Mouse (Mus musculus) hindbrain, embryonic 13.5 days (tissue): ENCODE data around the gene Actn1. TPM values are rescaled to one million over a fixed set of nuclear protein-coding genes. Genes with fewer than 3 reads are reported as not detected.
A peak's percentile ranks its signal among the peaks of the same experiment; 100 is the strongest.
"Not testable (repeated sequence)": the region's sequence is repeated elsewhere in the genome, so short reads cannot be mapped to it uniquely, and the experiment has no call there.

ENCODE experiments used
- ATAC-seq: fragments of 200-750 bp; cut with Nextera tagmentation; 2 replicates; pipeline ENCODE4 v1.8.0; 2017; ENCODE audit warnings: moderate TSS enrichment; ENCODE audit not compliant: low FRiP score
- H3K27ac ChIP-seq: fragments of 300-500 bp; sonication (generic); 2 replicates; pipeline ENCODE4 v1.5.1; 2015; ENCODE audit warnings: inconsistent platforms, mild to moderate bottlenecking, moderate library complexity
- H3K27me3 ChIP-seq: fragments of 300-500 bp; sonication (generic); 2 replicates; pipeline ENCODE4 v1.6.1; 2015; ENCODE audit warnings: mild to moderate bottlenecking, inconsistent platforms
- H3K36me3 ChIP-seq: fragments of 300-500 bp; sonication (generic); 2 replicates; pipeline ENCODE4 v1.6.1; 2015; ENCODE audit warnings: mild to moderate bottlenecking, inconsistent platforms
- H3K4me1 ChIP-seq: fragments of 300-500 bp; sonication (generic); replicated peaks from 2 replicates; pipeline ENCODE4 v1.6.1; 2015; ENCODE audit warnings: inconsistent platforms
- H3K4me2 ChIP-seq: fragments of 300-500 bp; sonication (generic); 2 replicates; pipeline ENCODE4 v1.6.1; 2015; ENCODE audit warnings: inconsistent platforms, mild to moderate bottlenecking, moderate library complexity
- H3K4me3 ChIP-seq: fragments of 300-500 bp; sonication (generic); 2 replicates; pipeline ENCODE4 v1.5.1; 2015; ENCODE audit warnings: mild to moderate bottlenecking, inconsistent platforms
- H3K9ac ChIP-seq: fragments of 300-500 bp; sonication (generic); 2 replicates; pipeline ENCODE4 v1.6.1; 2015; ENCODE audit warnings: mild to moderate bottlenecking, inconsistent platforms
- H3K9me3 ChIP-seq: fragments of 300-500 bp; sonication (generic); 2 replicates; pipeline ENCODE4 v1.6.1; 2016; ENCODE audit warnings: inconsistent platforms
- WGBS: fragments of 180-500 bp; shearing (Covaris S2); methylation state at CpG from one replicate; pipeline ENCODE4 v1.1.7; 2015; 5-methylcytosine and 5-hydroxymethylcytosine counted together
- polyA plus RNA-seq: library from polyadenylated mRNA; unstranded; fragments of >200 nt; fragmentation: Nextera tagmentation; extraction: Ambion mirVana; gene quantifications from 2 replicates; pipeline ENCODE4 v1.2.1, GENCODE M21; 2015

The Actn1 gene
- polyA plus RNA-seq, 1 experiment from 2014 or later, result 7.0 TPM

- 89% methylated on average over 7 of the region's 8 CpGs for WGBS
- no peaks in the 10 kb centered on the region for H3K36me3 ChIP-seq
- H3K4me3 ChIP-seq, result no peak overlapping the region
- no peak overlapping the region for H3K9ac ChIP-seq
- H3K9me3 ChIP-seq, result no peaks in the 10 kb centered on the region
- peaks cover 8% of the 10 kb centered on the region; the same call in 1 of the 2 replicates for H3K4me1 ChIP-seq
- no peak overlapping the region for H3K27ac ChIP-seq
- no peak overlapping the region for H3K4me2 ChIP-seq
- ATAC-seq, result no peak
- no peaks in the 10 kb centered on the region for H3K27me3 ChIP-seq
These were observed 17.3 kb upstream of the Actn1 start for GRCm38 (mm10) chr12:80277428-80277827.

DNA sequence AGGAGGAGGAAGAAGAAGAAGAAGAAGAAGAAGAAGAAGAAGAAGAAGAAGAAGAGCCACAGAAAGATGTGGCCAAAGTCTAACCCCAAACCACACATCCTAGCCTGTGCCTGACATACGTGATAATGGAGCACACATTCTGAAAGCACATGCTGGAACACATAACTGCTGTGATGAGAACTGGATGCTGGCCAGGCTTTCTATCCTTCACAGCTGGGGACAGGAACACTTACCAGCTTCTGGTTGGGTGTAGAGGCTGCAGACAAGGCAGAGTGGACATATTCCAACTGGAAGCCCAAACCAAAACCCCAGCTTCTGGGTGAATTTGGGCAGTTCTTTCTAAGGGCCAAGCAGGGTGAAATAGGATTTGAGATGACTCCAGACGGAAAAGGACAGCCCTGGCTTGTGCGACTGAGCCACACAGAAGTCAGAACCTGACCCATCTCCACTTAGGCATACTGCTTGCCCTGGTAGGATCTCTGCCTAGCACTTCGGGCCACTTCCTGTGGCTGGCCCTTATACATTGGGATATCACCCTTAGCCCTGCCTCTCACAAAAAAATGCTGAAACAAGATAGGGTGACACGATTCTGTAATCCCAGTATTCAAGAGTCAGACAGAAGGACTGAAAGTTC is 15.1 kb upstream of the Actn1 start:
- no peaks in the 10 kb centered on the region for H3K27me3 ChIP-seq
- WGBS, result 84% methylated on average over 5 of the region's 5 CpGs
- no peaks in the 10 kb centered on the region for H3K9me3 ChIP-seq
- ATAC-seq, result no peak
- no peaks in the 10 kb centered on the region for H3K36me3 ChIP-seq
- H3K4me2 ChIP-seq, result no peak overlapping the region
- no peak overlapping the region for H3K27ac ChIP-seq
- peaks cover 14% of the 10 kb centered on the region; the same call in 1 of the 2 replicates for H3K4me1 ChIP-seq
- H3K9ac ChIP-seq, result no peak overlapping the region
- no peak overlapping the region for H3K4me3 ChIP-seq

DNA sequence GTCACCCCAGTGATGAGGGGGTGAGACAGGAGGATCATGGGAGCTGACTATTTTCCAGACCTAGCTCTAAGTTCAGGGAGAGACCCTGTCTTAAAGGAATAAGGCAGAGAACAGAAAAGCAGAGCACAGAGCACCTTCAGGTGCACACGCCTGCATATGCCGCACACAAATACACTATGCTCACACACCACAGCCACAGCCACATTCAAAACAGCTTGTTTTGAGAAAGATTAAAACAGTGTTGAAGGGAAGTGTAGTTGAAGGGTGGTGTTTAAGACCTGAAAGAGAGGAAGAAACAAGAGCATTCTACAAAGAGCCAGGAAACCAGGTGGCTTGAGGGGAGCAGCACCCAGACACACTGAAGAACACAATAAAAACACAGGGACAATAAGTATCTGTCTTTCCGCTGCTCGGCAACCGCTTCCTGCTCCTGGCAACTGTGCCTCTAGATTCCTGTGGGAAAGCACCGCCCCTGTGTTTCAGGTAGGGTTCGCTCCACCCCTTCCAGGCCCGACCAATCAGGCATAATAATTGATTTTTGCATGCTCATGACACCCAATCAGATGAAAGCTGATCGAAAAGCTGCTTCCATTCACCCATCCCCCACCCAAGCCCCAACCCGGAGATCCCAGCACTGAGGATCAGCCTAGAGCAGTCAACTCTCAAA is 13.0 kb upstream of the Actn1 start:
- peak; percentile 90 for ATAC-seq
- H3K36me3 ChIP-seq, result no peaks in the 10 kb centered on the region
- peak overlapping the region; percentile 35 for H3K4me2 ChIP-seq
- no peak overlapping the region; the same call in 1 of the 2 replicates for H3K4me3 ChIP-seq
- H3K27ac ChIP-seq, result 0 out of 2 replicates have a peak overlapping the region, but pooled peaks have one; percentile 9
- no peak overlapping the region for H3K9ac ChIP-seq
- H3K9me3 ChIP-seq, result no peaks in the 10 kb centered on the region
- 19% methylated on average over 10 of the region's 10 CpGs for WGBS
- H3K4me1 ChIP-seq, result peaks cover 14% of the 10 kb centered on the region; the same call in 1 of the 2 replicates
- no peaks in the 10 kb centered on the region for H3K27me3 ChIP-seq

DNA sequence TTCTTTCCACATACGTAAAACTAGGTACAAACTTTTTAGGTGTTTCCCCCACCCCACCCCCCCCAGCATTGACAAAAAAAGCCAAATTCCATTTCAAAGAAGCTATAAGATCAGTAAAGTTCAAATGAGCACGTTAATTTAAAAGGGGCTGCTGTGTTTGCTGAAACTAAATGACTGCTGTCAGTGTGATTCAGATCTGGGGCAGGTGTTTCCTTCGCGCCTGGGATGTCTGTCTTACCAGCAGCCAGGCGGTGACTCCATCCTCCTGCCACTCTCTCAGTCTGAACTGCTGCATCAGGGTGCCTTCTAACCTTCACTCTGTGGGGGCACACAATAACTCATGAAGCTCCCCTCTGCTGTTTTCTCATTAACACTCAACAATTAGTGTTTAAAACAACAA is 11.6 kb upstream of the Actn1 start:
- Histone ChIP-seq H3K4me3 (no peak overlapping the region), H3K4me2 (no peak overlapping the region), H3K4me1 (peaks cover 14% of the 10 kb centered on the region; the same call in 1 of the 2 replicates), H3K27me3 (no peaks in the 10 kb centered on the region), H3K36me3 (no peaks in the 10 kb centered on the region), H3K27ac (no peak overlapping the region), H3K9me3 (no peaks in the 10 kb centered on the region), H3K9ac (no peak overlapping the region)
- no peak for ATAC-seq
- 42% methylated on average over 5 of the region's 5 CpGs for WGBS

GRCm38 (mm10) chr12:80270924-80271323 is 10.8 kb upstream of the Actn1 start:
- no peaks in the 10 kb centered on the region for H3K36me3 ChIP-seq
- peaks cover 14% of the 10 kb centered on the region; the same call in 1 of the 2 replicates for H3K4me1 ChIP-seq
- no peak overlapping the region for H3K27ac ChIP-seq
- no peak overlapping the region for H3K4me3 ChIP-seq
- H3K4me2 ChIP-seq, result no peak overlapping the region
- 15% methylated on average over 3 of the region's 3 CpGs for WGBS
- no peaks in the 10 kb centered on the region for H3K27me3 ChIP-seq
- no peak for ATAC-seq
- H3K9ac ChIP-seq, result no peak overlapping the region
- H3K9me3 ChIP-seq, result no peaks in the 10 kb centered on the region

- H3K9me3 ChIP-seq, result no peaks in the 10 kb centered on the region
- no peaks in the 10 kb centered on the region for H3K36me3 ChIP-seq
- no peak overlapping the region for H3K4me3 ChIP-seq
- peaks cover 14% of the 10 kb centered on the region; the same call in 1 of the 2 replicates for H3K4me1 ChIP-seq
- H3K27me3 ChIP-seq, result no peaks in the 10 kb centered on the region
- no peak overlapping the region for H3K9ac ChIP-seq
- no peak overlapping the region for H3K27ac ChIP-seq
- H3K4me2 ChIP-seq, result no peak overlapping the region
- ATAC-seq, result no peak
- WGBS, result 82% methylated on average over 2 of the region's 2 CpGs
These were observed 9.1 kb upstream of the Actn1 start for GRCm38 (mm10) chr12:80269303-80269702.

GRCm38 (mm10) chr12:80267962-80268361 is 7.8 kb upstream of the Actn1 start:
- no peak overlapping the region for H3K27ac ChIP-seq
- peaks cover 8% of the 10 kb centered on the region; the same call in 1 of the 2 replicates for H3K4me1 ChIP-seq
- H3K4me2 ChIP-seq, result no peak overlapping the region
- no peak overlapping the region for H3K4me3 ChIP-seq
- H3K9ac ChIP-seq, result no peak overlapping the region
- no peaks in the 10 kb centered on the region for H3K27me3 ChIP-seq
- 90% methylated on average over 6 of the region's 6 CpGs for WGBS
- no peak for ATAC-seq
- H3K9me3 ChIP-seq, result no peaks in the 10 kb centered on the region
- no peaks in the 10 kb centered on the region for H3K36me3 ChIP-seq

DNA sequence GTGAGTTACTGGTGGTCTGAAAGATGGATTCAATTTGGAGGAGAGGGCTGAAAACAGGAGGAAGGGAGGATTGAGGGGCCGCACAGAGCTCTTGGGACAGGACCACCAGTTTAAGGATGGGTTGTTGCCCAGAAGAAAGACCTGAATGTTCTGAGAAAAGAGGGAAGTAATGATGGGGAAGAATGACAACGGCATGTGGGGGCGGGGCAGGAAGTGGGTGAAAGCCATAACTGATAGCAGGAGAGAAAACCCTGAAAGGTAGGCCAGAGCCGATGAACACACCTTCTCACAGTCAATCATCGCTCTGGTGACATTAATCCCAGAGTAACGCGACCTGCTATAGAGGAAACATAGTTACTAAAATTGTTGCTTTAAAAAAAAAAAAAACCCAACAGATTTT is 4.2 kb upstream of the Actn1 start:
- not testable (repeated sequence) for ATAC-seq, H3K4me2 ChIP-seq
- H3K4me1 ChIP-seq, result peaks cover 10% of the 10 kb centered on the region

GRCm38 (mm10) chr12:80260744-80261695 is 849 bp upstream of the Actn1 start:
- Histone ChIP-seq H3K4me3 (peak overlapping the region; percentile 82), H3K4me1 (peaks cover 22% of the 10 kb centered on the region), H3K36me3 (no peaks in the 10 kb centered on the region), H3K9me3 (no peaks in the 10 kb centered on the region), H3K27me3 (0 out of 2 replicates have a peak, but pooled peaks cover 13% of the 10 kb centered on the region), H3K9ac (peak overlapping the region; percentile 88), H3K4me2 (peak overlapping the region; percentile 89), H3K27ac (peak overlapping the region; percentile 90; the same call in 1 of the 2 replicates)
- WGBS, result 11% methylated on average over 25 of the region's 25 CpGs
- peak; percentile 18; the same call in 1 of the 2 replicates for ATAC-seq

More for the DNA sequence above, 4.2 kb upstream of the Actn1 start:
- H3K27me3 ChIP-seq, result 0 out of 2 replicates have a peak, but pooled peaks cover 13% of the 10 kb centered on the region
- H3K36me3 ChIP-seq, H3K9ac ChIP-seq, H3K27ac ChIP-seq, H3K4me3 ChIP-seq, H3K9me3 ChIP-seq: not testable (repeated sequence)
- 86% methylated on average over 7 of the region's 7 CpGs for WGBS

- Histone ChIP-seq H3K4me1 (peaks cover 22% of the 10 kb centered on the region), H3K9me3 (no peaks in the 10 kb centered on the region), H3K4me2 (peak overlapping the region; percentile 89), H3K9ac (peak overlapping the region; percentile 88), H3K36me3 (no peaks in the 10 kb centered on the region), H3K4me3 (peak overlapping the region; percentile 82), H3K27me3 (0 out of 2 replicates have a peak, but pooled peaks cover 13% of the 10 kb centered on the region), H3K27ac (peak overlapping the region; percentile 90)
- peak; percentile 72 for ATAC-seq
- WGBS, result under 1% methylated on average over 63 of the region's 64 CpGs
These were observed 735 bp downstream of the Actn1 start for GRCm38 (mm10) chr12:80259216-80260055.

- H3K27ac ChIP-seq, result peak overlapping the region; percentile 90
- no peak for ATAC-seq
- peaks cover 22% of the 10 kb centered on the region for H3K4me1 ChIP-seq
- peak overlapping the region; percentile 88 for H3K9ac ChIP-seq
- H3K4me3 ChIP-seq, result peak overlapping the region; percentile 82
- H3K4me2 ChIP-seq, result peak overlapping the region; percentile 89
- H3K27me3 ChIP-seq, result 0 out of 2 replicates have a peak, but pooled peaks cover 13% of the 10 kb centered on the region
- no peaks in the 10 kb centered on the region for H3K36me3 ChIP-seq
- H3K9me3 ChIP-seq, result no peaks in the 10 kb centered on the region
- 0% methylated on average over 21 of the region's 22 CpGs for WGBS
These were observed 1.5 kb downstream of the Actn1 start for GRCm38 (mm10) chr12:80258520-80259215.
